Mouse (Mus musculus) embryo, embryonic 11.5 days (tissue): ENCODE results near the gene Cald1.

Experiments used
- DNase-seq: peaks from one replicate; pipeline ENCODE4 v3.0.0-alpha.2; 2012; ENCODE audit warnings: low read depth, low spot score

Cald1 gene

GRCm38 (mm10) chr6:34613122-34613521 is 14.8 kb downstream of the Cald1 start:
- DNase-seq, result no peak

- DNase-seq, result no peak
These were observed 17.1 kb downstream of the Cald1 start for GRCm38 (mm10) chr6:34615419-34615818.

- no peak for DNase-seq
These were observed 21.2 kb downstream of the Cald1 start for GRCm38 (mm10) chr6:34619494-34619893.

GRCm38 (mm10) chr6:34620242-34620641 is 21.9 kb downstream of the Cald1 start:
- no peak for DNase-seq

- no peak for DNase-seq
These were observed 24.6 kb downstream of the Cald1 start for GRCm38 (mm10) chr6:34622865-34623264.

- no peak for DNase-seq
These were observed 25.0 kb downstream of the Cald1 start for GRCm38 (mm10) chr6:34623290-34623689.

- DNase-seq, result no peak
These were observed 26.2 kb downstream of the Cald1 start for GRCm38 (mm10) chr6:34624536-34624935.

- DNase-seq, result no peak
These were observed 28.4 kb downstream of the Cald1 start for GRCm38 (mm10) chr6:34626586-34627245.

GRCm38 (mm10) chr6:34628131-34628530 is 29.8 kb downstream of the Cald1 start:
- no peak for DNase-seq

- no peak for DNase-seq
These were observed 35.5 kb downstream of the Cald1 start for GRCm38 (mm10) chr6:34633776-34634175.

GRCm38 (mm10) chr6:34637588-34638438 is 39.5 kb downstream of the Cald1 start:
- DNase-seq, result no peak

- DNase-seq, result no peak
These were observed 40.4 kb downstream of the Cald1 start for GRCm38 (mm10) chr6:34638667-34639066.

GRCm38 (mm10) chr6:34640226-34640625 is 41.9 kb downstream of the Cald1 start:
- no peak for DNase-seq

- no peak for DNase-seq
These were observed 42.8 kb downstream of the Cald1 start for GRCm38 (mm10) chr6:34641081-34641480.

- no peak for DNase-seq
These were observed 43.8 kb downstream of the Cald1 start for GRCm38 (mm10) chr6:34642075-34642547.

GRCm38 (mm10) chr6:34648017-34648787 is 49.9 kb downstream of the Cald1 start:
- DNase-seq, result no peak

- no peak for DNase-seq
These were observed 53.0 kb downstream of the Cald1 start for GRCm38 (mm10) chr6:34651298-34651697.

GRCm38 (mm10) chr6:34655719-34656118 is 57.4 kb downstream of the Cald1 start:
- DNase-seq, result no peak

GRCm38 (mm10) chr6:34658791-34659190 is 60.5 kb downstream of the Cald1 start:
- no peak for DNase-seq

GRCm38 (mm10) chr6:34660724-34661123 is 62.4 kb downstream of the Cald1 start:
- DNase-seq, result no peak

- DNase-seq, result no peak
These were observed 64.3 kb downstream of the Cald1 start for GRCm38 (mm10) chr6:34662626-34663025.

- no peak for DNase-seq
These were observed 66.0 kb downstream of the Cald1 start for GRCm38 (mm10) chr6:34664291-34664690.
